In genomic region chr9:114686245-114686644, GRCm38 (mm10) we compare ENCODE assay signal across 20 mouse cellular contexts. TPM values are rescaled to one million over a fixed set of nuclear protein-coding genes. Genes with fewer than 3 reads are reported as not detected.
DNase-seq lines count a peak whose midpoint lies in the region; ATAC-seq and TF ChIP-seq lines count a peak whose summit lies in the region.
"Had no signal": no experiment of that assay in that cellular context is flagged by ENCODE, and none has a peak within 500 bp of the region (broad histone marks: within the 10 kb centered on the region; RNA-seq: fewer than 3 reads in every experiment).

No protein-coding gene starts in this region.

- no peak overlapping the region for H3K9ac ChIP-seq in intestine, postnatal 0 days (ENCODE audit: low read depth, low read length)
- H3K9ac ChIP-seq: embryonic facial prominence, embryonic 15.5 days; forebrain, embryonic 15.5 days had no signal

- ATAC-seq in intestine, postnatal 0 days, result 0 out of 2 replicates have a peak, but pooled peaks have one; percentile 2
- ATAC-seq: activated CD4-positive, CD25-positive, alpha-beta regulatory T cell, adult 4 months; forebrain, embryonic 15.5 days; hindbrain, embryonic 16.5 days; Patski had no signal

- DNase-seq in cerebellum, adult 9-10 months, result peak; percentile 22
- no peak for DNase-seq in cerebellum, postnatal 36 days
- peak; percentile 53 for DNase-seq in induced T-regulatory cell, adult 2 months (ENCODE audit: low read depth)
- no peak for DNase-seq in right cerebral cortex, postnatal 25 days
- no peak for DNase-seq in embryo, embryonic 11 days
- DNase-seq in natural killer cell, adult 2 months (ENCODE audit: low spot score in 2 of 2), result no peak
- DNase-seq: adrenal gland, postnatal 14 days; cerebellum, adult 9-11 months; gastrocnemius, postnatal 10 days; heart, adult 18-20 months; heart, postnatal 10 days; heart, postnatal 4 days had no signal

- WGBS in intestine, postnatal 0 days, result 40% methylated on average over 7 of the region's 7 CpGs

- 0 out of 2 replicates have a peak, but pooled peaks cover 8% of the 10 kb centered on the region for H3K4me1 ChIP-seq in intestine, postnatal 0 days (replicated peaks; ENCODE audit: control insufficient read depth, insufficient read depth, low read length)

- TF ChIP-seq CTCF in intestine, postnatal 0 days (IDR thresholded peaks at IDR 0.05; ENCODE audit: low read depth), result no peak

- no peaks in the 10 kb centered on the region for H3K36me3 ChIP-seq in intestine, postnatal 0 days (ENCODE audit: control insufficient read depth, insufficient read depth)

- no peaks in the 10 kb centered on the region for H3K27me3 ChIP-seq in intestine, postnatal 0 days (replicated peaks; ENCODE audit: control insufficient read depth, insufficient read depth, low read length)
- H3K27me3 ChIP-seq: embryonic facial prominence, embryonic 15.5 days; forebrain, embryonic 15.5 days; hindbrain, embryonic 12.5 days; Patski had no signal

- peak overlapping the region; percentile 74 for H3K27ac ChIP-seq in intestine, postnatal 0 days (ENCODE audit: low read depth, low read length)
- H3K27ac ChIP-seq: embryonic facial prominence, embryonic 15.5 days; forebrain, embryonic 15.5 days; heart, embryonic 10.5 days; hindbrain, embryonic 12.5 days had no signal

- no peaks in the 10 kb centered on the region for H3K9me3 ChIP-seq in intestine, postnatal 0 days (ENCODE audit: control insufficient read depth)
- H3K9me3 ChIP-seq: embryonic facial prominence, embryonic 15.5 days; forebrain, embryonic 15.5 days; heart, embryonic 10.5 days; hindbrain, embryonic 12.5 days had no signal

- no peak overlapping the region for H3K4me3 ChIP-seq in intestine, postnatal 0 days (ENCODE audit: low read depth, low read length)
- H3K4me3 ChIP-seq: embryonic facial prominence, embryonic 15.5 days; forebrain, embryonic 15.5 days; heart, embryonic 10.5 days; hindbrain, embryonic 12.5 days had no signal

- 0 out of 2 replicates have a peak overlapping the region, but pooled peaks have one; percentile 13 for H3K4me2 ChIP-seq in intestine, postnatal 0 days (replicated peaks; ENCODE audit: low read depth)
- H3K4me2 ChIP-seq: embryonic facial prominence, embryonic 15.5 days; forebrain, embryonic 15.5 days; hindbrain, embryonic 12.5 days had no signal

RNA-seq across cellular contexts. Expression of gene Dync1li1, which starts 2.3 kb away (rescaled TPM):
- polyA plus RNA-seq in intestine, postnatal 0 days (2015; fragmentation: Nextera tagmentation; extraction: Ambion mirVana), result 39.3 and 40.0 TPM in 2 replicates

RNA-seq across cellular contexts. Expression of gene Cmtm6, which starts 44.7 kb away (rescaled TPM):
- 87.8 and 98.2 TPM in 2 replicates for polyA plus RNA-seq in intestine, postnatal 0 days (2015; fragmentation: Nextera tagmentation; extraction: Ambion mirVana)

RNA-seq across cellular contexts. Expression of gene Cnot10, which starts 46.3 kb away (rescaled TPM):
- polyA plus RNA-seq in intestine, postnatal 0 days (2015; fragmentation: Nextera tagmentation; extraction: Ambion mirVana), result 22.5 and 25.0 TPM in 2 replicates

Comparison
In these comparisons a context has a peak if more than half of its experiments do, and no peak if none do; other contexts are left out.
1. DNase-seq: peak in cerebellum, adult 9-10 months (single experiment) and induced T-regulatory cell, adult 2 months (single experiment); none in cerebellum, postnatal 36 days (0 of 2), right cerebral cortex, postnatal 25 days (single experiment), embryo, embryonic 11 days (single experiment) and natural killer cell, adult 2 months (0 of 2).